Mouse (Mus musculus) gastrocnemius, adult 2 months (tissue): ENCODE results near the gene Uhrf1bp1. TPM values are rescaled to one million over a fixed set of nuclear protein-coding genes. Genes with fewer than 3 reads are reported as not detected.

ENCODE experiments used
- DNase-seq: peaks from one replicate; pipeline ENCODE4 v3.0.0; 2022
- H3K27ac ChIP-seq: fragments of 200-600 bp; 2 replicates; pipeline ENCODE4 v1.8.1; 2022; ENCODE audit warnings: mild to moderate bottlenecking
- H3K4me3 ChIP-seq: fragments of 200-600 bp; 2 replicates; pipeline ENCODE4 v1.8.1; 2022; ENCODE audit warnings: mild to moderate bottlenecking, moderate library complexity
- CTCF ChIP-seq: fragments of 200-600 bp; IDR thresholded peaks from 2 replicates; pipeline ENCODE4 v1.8.1; 2022; ENCODE audit warnings: antibody characterized with exemption, mild to moderate bottlenecking, moderate library complexity
- intact Hi-C: fragments of 180-260 bp; cut with DNase I; formaldehyde crosslinking; loops from one replicate; pipeline ENCODE4 v1.15.1; 2025
- total RNA-seq, 2 experiments: library from RNA; stranded (reverse); gene quantifications; 2 replicates each; pipeline ENCODE4 v1.2.3; 2021

The Uhrf1bp1 gene
- total RNA-seq, 2 experiments from 2014 or later, result 25.9 to 26.0 TPM

GRCm38 (mm10) chr17:27856798-27857648, 782 bp downstream of the Uhrf1bp1 start:
- intact Hi-C loops, result loop anchor here (5.0 kb wide), 1 partner anchor 115 kb away; no protein-coding TSS in a partner anchor
- peak; percentile 76 for DNase-seq
- Histone ChIP-seq H3K27ac (peak overlapping the region; percentile 96), H3K4me3 (peak overlapping the region; percentile 80)
- no peak; the same call in 1 of the 2 replicates for TF ChIP-seq CTCF

GRCm38 (mm10) chr17:27857649-27858475, 1.6 kb downstream of the Uhrf1bp1 start:
- Histone ChIP-seq H3K27ac (peak overlapping the region; percentile 96), H3K4me3 (peak overlapping the region; percentile 80)
- TF ChIP-seq CTCF, result no peak
- intact Hi-C loops, result loop anchor here (2.0 to 5.0 kb wide), 2 partner anchors 49 to 114 kb away; no protein-coding TSS in a partner anchor
- DNase-seq, result no peak

GRCm38 (mm10) chr17:27859131-27859530, 2.9 kb downstream of the Uhrf1bp1 start:
- Histone ChIP-seq H3K27ac (peak overlapping the region; percentile 1; the same call in 1 of the 2 replicates), H3K4me3 (no peak overlapping the region)
- intact Hi-C loops, result loop anchor here (2.0 to 5.0 kb wide), 2 partner anchors 48 to 113 kb away; no protein-coding TSS in a partner anchor
- no peak for TF ChIP-seq CTCF
- DNase-seq, result no peak

- Histone ChIP-seq H3K4me3 (no peak overlapping the region), H3K27ac (no peak overlapping the region)
- intact Hi-C loops, result no loop called here
- no peak for DNase-seq
- TF ChIP-seq CTCF, result 0 out of 2 replicates have a peak, but pooled peaks have one; percentile 1
Observed at GRCm38 (mm10) chr17:27865461-27865860, 9.2 kb downstream of the Uhrf1bp1 start.

GRCm38 (mm10) chr17:27866737-27867136, 10.5 kb downstream of the Uhrf1bp1 start:
- intact Hi-C loops, result no loop called here
- Histone ChIP-seq H3K4me3 (no peak overlapping the region), H3K27ac (no peak overlapping the region)
- TF ChIP-seq CTCF, result no peak
- DNase-seq, result no peak

GRCm38 (mm10) chr17:27871851-27872250, 15.6 kb downstream of the Uhrf1bp1 start:
- intact Hi-C loops, result no loop called here
- DNase-seq, result no peak
- Histone ChIP-seq H3K4me3 (no peak overlapping the region), H3K27ac (peak overlapping the region; percentile 43; the same call in 1 of the 2 replicates)
- no peak for TF ChIP-seq CTCF

- H3K4me3 ChIP-seq, result no peak overlapping the region
- H3K27ac ChIP-seq, result no peak overlapping the region
- no peak for TF ChIP-seq CTCF
- DNase-seq, result no peak
- intact Hi-C loops, result no loop called here
Observed at GRCm38 (mm10) chr17:27873583-27873982, 17.3 kb downstream of the Uhrf1bp1 start.

GRCm38 (mm10) chr17:27874510-27874909, 18.3 kb downstream of the Uhrf1bp1 start:
- Histone ChIP-seq H3K27ac (no peak overlapping the region), H3K4me3 (no peak overlapping the region)
- intact Hi-C loops, result no loop called here
- no peak for DNase-seq
- no peak for TF ChIP-seq CTCF

GRCm38 (mm10) chr17:27881518-27881917, 25.3 kb downstream of the Uhrf1bp1 start:
- intact Hi-C loops, result no loop called here
- Histone ChIP-seq H3K27ac (no peak overlapping the region), H3K4me3 (no peak overlapping the region)
- TF ChIP-seq CTCF, result peak; percentile 58
- DNase-seq, result peak; percentile 62

GRCm38 (mm10) chr17:27883129-27883528, 26.9 kb downstream of the Uhrf1bp1 start:
- DNase-seq, result no peak
- H3K27ac ChIP-seq, result no peak overlapping the region
- no peak overlapping the region for H3K4me3 ChIP-seq
- no peak for TF ChIP-seq CTCF
- intact Hi-C loops, result no loop called here

GRCm38 (mm10) chr17:27883994-27884393, 27.8 kb downstream of the Uhrf1bp1 start:
- no peak for TF ChIP-seq CTCF
- Histone ChIP-seq H3K27ac (no peak overlapping the region), H3K4me3 (no peak overlapping the region)
- intact Hi-C loops, result no loop called here
- no peak for DNase-seq

GRCm38 (mm10) chr17:27886499-27887210, 30.4 kb downstream of the Uhrf1bp1 start:
- intact Hi-C loops, result no loop called here
- TF ChIP-seq CTCF, result no peak
- H3K4me3 ChIP-seq, result no peak overlapping the region
- H3K27ac ChIP-seq, result no peak overlapping the region
- peak; percentile 44 for DNase-seq
